Mouse (Mus musculus): ENCODE measurements around the gene Cenpo.

DNA sequence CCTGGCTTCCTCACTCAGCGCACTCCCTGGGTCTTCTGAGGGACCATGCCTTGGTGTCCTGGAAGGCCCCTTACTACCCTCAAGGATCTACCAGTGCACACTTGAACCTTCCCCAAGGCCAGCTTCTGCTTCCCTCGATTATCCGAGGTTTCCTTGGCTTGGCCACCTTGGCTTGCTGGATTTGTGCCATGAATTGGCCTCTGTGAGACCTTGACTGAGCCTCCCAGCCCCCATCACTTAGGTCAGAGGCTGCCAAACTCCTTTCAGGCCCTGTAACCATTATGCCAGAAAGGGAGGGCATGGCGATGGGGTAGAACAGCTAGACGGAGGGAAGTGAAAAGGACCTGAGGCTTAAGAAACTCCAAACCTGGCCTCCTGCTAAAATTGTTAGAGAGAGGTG is 64.5 kb downstream of the Cenpo start:
- TF ChIP-seq SIN3A (IDR thresholded peaks at IDR 0.05; ENCODE audit: low read length) (no peak), EP300 (IDR thresholded peaks at IDR 0.05; ENCODE audit: low read length) (no peak), RAD21 (IDR thresholded peaks at IDR 0.05; ENCODE audit: low read depth, low read length) (no peak), CTCF (conservative IDR thresholded peaks at IDR 0.05 in 1 of 2, IDR thresholded peaks at IDR 0.05 in 1 of 2; ENCODE audit: low read depth in 2 of 2, low read length in 2 of 2) (no peak)

All from CH12.LX (cell line).